Mouse (Mus musculus) stomach, postnatal 0 days (tissue): Measurements from ENCODE around the gene Smarcd2.

Source experiments
- CTCF ChIP-seq: IDR thresholded peaks from 2 replicates; pipeline ENCODE4 v1.5.1; 2016; ENCODE audit warnings: antibody characterized with exemption, low read depth, mild to moderate bottlenecking, moderate library complexity
- EP300 ChIP-seq: optimal IDR thresholded peaks from 2 replicates; pipeline ENCODE3; 2016; ENCODE audit warnings: antibody characterized with exemption

- TF ChIP-seq CTCF, result no peak
- no peak for TF ChIP-seq EP300
Observed at GRCm38 (mm10) chr11:106249326-106249725, 23.4 kb downstream of the Smarcd2 start.
